Mouse (Mus musculus): ENCODE measurements around the gene Klf5. TPM values are rescaled to one million over a fixed set of nuclear protein-coding genes. Genes with fewer than 3 reads are reported as not detected.

Gene Klf5
- total and polyA plus RNA-seq, 3 experiments, result 0.22 TPM; not detected in 2

DNA sequence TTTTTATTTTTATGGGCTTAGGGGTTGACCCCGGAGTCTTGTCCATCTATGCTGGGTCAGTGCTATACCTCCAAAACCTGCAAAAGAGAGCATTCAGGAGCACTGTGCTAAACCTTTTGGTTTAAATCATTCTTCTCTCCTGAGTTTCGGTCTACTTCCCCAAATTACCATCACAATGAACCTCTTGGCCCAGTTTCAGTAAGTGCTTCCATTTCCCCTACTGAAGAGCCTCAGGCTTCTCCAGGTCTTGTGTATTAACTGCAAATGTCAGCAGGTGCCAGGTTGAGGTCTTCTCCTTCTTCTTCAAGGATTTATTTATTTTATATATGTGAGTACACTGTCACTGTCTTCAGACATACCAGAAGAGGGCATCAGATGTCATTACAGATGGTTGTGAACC, 55.6 kb downstream of the Klf5 start:
- DNase-seq (ENCODE audit: low spot score) (no peak), ATAC-seq (ENCODE audit: extremely low read depth, insufficient number of reproducible peaks, low FRiP score, poor library complexity, severe bottlenecking) (no peak)
- Histone ChIP-seq H3K36me3 (replicated peaks) (no peaks in the 10 kb centered on the region), H3K27me3 (ENCODE audit: insufficient read depth, low read length) (no peaks in the 10 kb centered on the region), H3K4me3 (ENCODE audit: low read depth, low read length) (no peak overlapping the region), H3K4me1 (ENCODE audit: insufficient read depth, low read depth, low read length) (no peaks in the 10 kb centered on the region), H3K9me3 (replicated peaks) (peaks cover 17% of the 10 kb centered on the region)
- TF ChIP-seq POLR2AphosphoS5 (IDR thresholded peaks at IDR 0.05; ENCODE audit: insufficient replicate concordance, low read depth, low read length) (no peak), CTCF (IDR thresholded peaks at IDR 0.05; ENCODE audit: low read depth, low read length) (no peak), TAL1 (conservative IDR thresholded peaks at IDR 0.05; ENCODE audit: low read depth, low read length) (no peak), GATA2 (IDR thresholded peaks at IDR 0.05; ENCODE audit: borderline replicate concordance, low read depth, low read length) (no peak), GATA1 (IDR thresholded peaks at IDR 0.05; ENCODE audit: borderline replicate concordance, low read length) (no peak)

DNA sequence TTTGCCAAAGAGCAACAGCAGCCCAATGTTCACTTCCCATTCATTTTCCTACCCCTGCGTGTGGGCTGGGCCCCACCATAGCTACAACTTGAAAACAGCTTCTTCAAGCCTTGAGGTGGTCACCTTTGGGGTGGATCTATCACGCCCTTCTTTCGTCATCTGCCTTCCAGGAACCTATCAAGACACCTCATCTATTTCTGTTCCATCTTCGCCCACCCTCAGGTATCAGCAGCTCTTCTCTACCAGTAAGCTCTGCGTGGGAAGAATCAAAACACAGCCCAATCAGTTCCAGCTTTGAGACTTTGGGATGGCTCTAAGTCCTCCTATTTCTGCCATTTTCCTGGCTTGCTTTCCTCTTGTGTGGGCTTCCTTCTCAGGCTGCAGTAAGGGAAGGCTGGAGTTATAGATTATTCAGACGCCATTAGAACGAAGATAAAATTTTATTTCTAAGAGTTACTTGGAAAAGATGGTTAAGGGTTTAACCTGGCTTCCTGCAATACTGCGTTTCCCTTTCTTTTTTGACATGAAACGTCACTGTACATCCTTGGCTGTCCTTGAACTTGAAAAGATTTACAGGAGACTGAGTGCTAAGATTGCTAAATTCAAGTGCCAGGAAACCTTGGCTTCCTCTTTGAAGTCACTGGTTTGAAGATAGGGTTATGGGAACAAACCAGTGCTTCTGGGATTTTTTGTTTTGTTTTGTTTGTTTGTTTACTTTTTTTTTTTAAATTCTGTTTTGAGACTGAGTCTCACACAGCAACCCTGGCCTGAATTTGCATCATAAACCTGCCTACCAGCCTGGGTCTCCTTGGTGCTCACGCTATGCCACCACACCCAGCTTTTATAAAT, 56.5 kb downstream of the Klf5 start:
- ATAC-seq (ENCODE audit: extremely low read depth, insufficient number of reproducible peaks, low FRiP score, poor library complexity, severe bottlenecking) (no peak), DNase-seq (ENCODE audit: low spot score) (no peak)
- Histone ChIP-seq H3K4me3 (ENCODE audit: low read depth, low read length) (no peak overlapping the region), H3K4me1 (ENCODE audit: insufficient read depth, low read depth, low read length) (no peaks in the 10 kb centered on the region), H3K9me3 (replicated peaks) (peaks cover 17% of the 10 kb centered on the region), H3K27me3 (ENCODE audit: insufficient read depth, low read length) (no peaks in the 10 kb centered on the region), H3K36me3 (replicated peaks) (no peaks in the 10 kb centered on the region)
- TF ChIP-seq CTCF (IDR thresholded peaks at IDR 0.05; ENCODE audit: low read depth, low read length) (no peak), TAL1 (conservative IDR thresholded peaks at IDR 0.05; ENCODE audit: low read depth, low read length) (no peak)

DNA sequence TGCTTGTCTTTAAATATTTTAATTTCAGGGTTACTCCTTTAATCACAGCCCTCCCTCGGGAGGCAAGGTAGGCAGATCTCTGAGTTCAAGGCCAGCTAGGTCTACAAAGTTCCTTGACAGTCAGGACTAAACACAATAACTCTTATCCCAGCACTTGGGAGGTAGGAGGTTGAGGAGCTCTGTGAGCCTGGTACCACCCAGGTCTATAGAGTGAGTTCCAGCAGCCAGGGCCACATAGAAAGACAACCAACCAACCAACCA, 57.0 kb downstream of the Klf5 start:
- no peak for DNase-seq (ENCODE audit: low spot score)
- Histone ChIP-seq H3K27me3 (ENCODE audit: insufficient read depth, low read length) (no peaks in the 10 kb centered on the region), H3K9me3 (replicated peaks) (peaks cover 17% of the 10 kb centered on the region), H3K4me3 (ENCODE audit: low read depth, low read length) (no peak overlapping the region), H3K36me3 (replicated peaks) (no peaks in the 10 kb centered on the region), H3K4me1 (ENCODE audit: insufficient read depth, low read depth, low read length) (no peaks in the 10 kb centered on the region)
- TF ChIP-seq TAL1 (conservative IDR thresholded peaks at IDR 0.05; ENCODE audit: low read depth, low read length) (no peak), GATA2 (IDR thresholded peaks at IDR 0.05; ENCODE audit: borderline replicate concordance, low read depth, low read length) (no peak), POLR2AphosphoS5 (IDR thresholded peaks at IDR 0.05; ENCODE audit: insufficient replicate concordance, low read depth, low read length) (no peak)
- ATAC-seq (ENCODE audit: extremely low read depth, insufficient number of reproducible peaks, low FRiP score, poor library complexity, severe bottlenecking), result no peak

DNA sequence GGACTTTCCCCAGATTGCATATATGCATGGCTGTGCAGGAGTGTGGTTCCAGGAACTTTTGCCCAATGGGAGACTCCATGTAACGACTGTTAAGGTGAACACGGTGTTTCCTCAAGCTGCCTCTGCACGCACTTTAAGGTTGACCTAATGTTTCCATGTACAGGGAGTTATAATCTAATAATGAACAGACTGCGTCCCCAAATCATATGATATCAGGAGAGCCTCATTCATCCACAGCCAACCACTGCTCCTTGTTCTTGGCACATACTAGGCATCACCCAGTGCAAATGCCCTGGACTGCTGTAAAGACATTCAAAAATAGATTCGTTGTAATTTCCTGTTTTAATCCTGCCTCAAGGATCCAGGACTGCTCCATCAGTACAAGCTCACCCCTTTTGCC, 64.5 kb downstream of the Klf5 start:
- DNase-seq (ENCODE audit: low spot score) (no peak), ATAC-seq (ENCODE audit: extremely low read depth, insufficient number of reproducible peaks, low FRiP score, poor library complexity, severe bottlenecking) (no peak)
- TF ChIP-seq GATA2 (IDR thresholded peaks at IDR 0.05; ENCODE audit: borderline replicate concordance, low read depth, low read length), result no peak
- no peak for TF ChIP-seq TAL1 (conservative IDR thresholded peaks at IDR 0.05; ENCODE audit: low read depth, low read length)
- TF ChIP-seq GATA1 (IDR thresholded peaks at IDR 0.05; ENCODE audit: borderline replicate concordance, low read length), result no peak
- no peak for TF ChIP-seq CTCF (IDR thresholded peaks at IDR 0.05; ENCODE audit: low read depth, low read length)
- no peak for TF ChIP-seq POLR2AphosphoS5 (IDR thresholded peaks at IDR 0.05; ENCODE audit: insufficient replicate concordance, low read depth, low read length)
- no peak overlapping the region for H3K4me3 ChIP-seq (ENCODE audit: low read depth, low read length)
- H3K27me3 ChIP-seq (ENCODE audit: insufficient read depth, low read length), result no peaks in the 10 kb centered on the region
- peaks cover 28% of the 10 kb centered on the region for H3K9me3 ChIP-seq (replicated peaks)
- H3K36me3 ChIP-seq (replicated peaks), result no peaks in the 10 kb centered on the region
- no peaks in the 10 kb centered on the region for H3K4me1 ChIP-seq (ENCODE audit: insufficient read depth, low read depth, low read length)

DNA sequence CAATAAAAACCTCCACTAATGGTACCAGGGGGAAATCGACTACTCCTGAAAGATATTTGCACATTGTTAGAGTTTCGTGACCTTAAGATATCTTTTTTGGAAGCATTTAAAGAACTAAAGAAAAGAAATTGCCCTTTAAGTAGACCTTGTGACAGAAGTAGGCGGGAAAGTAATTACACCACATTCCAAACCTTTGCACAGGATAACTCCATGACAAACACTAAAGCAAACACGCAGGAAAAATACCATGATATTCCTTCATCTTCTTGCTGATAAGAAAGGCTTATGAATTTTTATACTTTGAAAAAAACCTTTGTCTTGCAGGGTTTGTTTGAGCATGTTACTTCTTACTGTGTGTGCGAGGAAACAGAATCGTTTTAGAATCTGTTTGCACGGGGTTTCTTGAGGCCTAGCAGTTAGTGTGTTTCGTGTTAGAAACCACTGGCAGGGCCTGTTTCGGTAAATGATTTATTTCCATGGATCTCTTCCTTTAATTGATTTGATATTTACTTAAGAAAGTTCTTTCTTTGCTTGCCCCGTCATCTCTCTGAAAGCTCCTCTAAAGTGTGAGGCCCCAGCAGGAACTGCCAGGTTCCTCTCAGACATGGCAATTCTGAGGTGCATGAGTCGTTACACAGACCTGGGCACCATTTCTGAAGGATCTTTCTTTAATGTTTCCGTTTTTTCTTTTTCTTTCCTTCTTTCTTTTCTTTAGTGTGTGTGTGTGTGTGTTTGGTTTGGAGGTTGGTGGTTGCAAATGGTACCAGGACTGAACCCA, 65.7 kb downstream of the Klf5 start:
- no peaks in the 10 kb centered on the region for H3K27me3 ChIP-seq (ENCODE audit: insufficient read depth, low read length)
- no peak overlapping the region for H3K4me3 ChIP-seq (ENCODE audit: low read depth, low read length)
- TF ChIP-seq GATA2 (IDR thresholded peaks at IDR 0.05; ENCODE audit: borderline replicate concordance, low read depth, low read length) (no peak), GATA1 (IDR thresholded peaks at IDR 0.05; ENCODE audit: borderline replicate concordance, low read length) (no peak), TAL1 (conservative IDR thresholded peaks at IDR 0.05; ENCODE audit: low read depth, low read length) (no peak), CTCF (IDR thresholded peaks at IDR 0.05; ENCODE audit: low read depth, low read length) (no peak), POLR2AphosphoS5 (IDR thresholded peaks at IDR 0.05; ENCODE audit: insufficient replicate concordance, low read depth, low read length) (no peak)
- no peaks in the 10 kb centered on the region for H3K36me3 ChIP-seq (replicated peaks)
- ATAC-seq (ENCODE audit: extremely low read depth, insufficient number of reproducible peaks, low FRiP score, poor library complexity, severe bottlenecking) (no peak), DNase-seq (ENCODE audit: low spot score) (no peak)
- no peaks in the 10 kb centered on the region for H3K4me1 ChIP-seq (ENCODE audit: insufficient read depth, low read depth, low read length)
- H3K9me3 ChIP-seq (replicated peaks), result peaks cover 32% of the 10 kb centered on the region

Other genes starting within 250 kb of the Klf5 start
- 53.2 and 58.1 TPM in 2 replicates for gene Pibf1, start 199.3 kb upstream of the Klf5 start, total RNA-seq (2014; fragmentation: Nextera tagmentation)
- gene Pibf1, start 199.3 kb upstream of the Klf5 start, total RNA-seq (2017), result 52.8 and 67.9 TPM in 2 replicates
- gene Pibf1, start 199.3 kb upstream of the Klf5 start, polyA plus RNA-seq (2012), result 0.95 and 1.4 TPM in 2 replicates
- gene Dis3, start 198.9 kb upstream of the Klf5 start, total RNA-seq (2014; fragmentation: Nextera tagmentation), result 105 and 113 TPM in 2 replicates
- 70.1 and 80.3 TPM in 2 replicates for gene Dis3, start 198.9 kb upstream of the Klf5 start, total RNA-seq (2017)
- 26.4 and 36.2 TPM in 2 replicates for gene Dis3, start 198.9 kb upstream of the Klf5 start, polyA plus RNA-seq (2012)

Measured in G1E (cell line).